Mouse (Mus musculus): ENCODE results near the gene Procr.
"Not testable (repeated sequence)": the region's sequence is repeated elsewhere in the genome, so short reads cannot be mapped to it uniquely, and the experiment has no call there.

Gene Procr

GRCm38 (mm10) chr2:155751014-155751786 lies at the start of gene Procr:
Gene Procr, plus strand, starts transcription at chr2:155751117.
- in situ Hi-C loops (cut with MboI, MseI): loop anchor here (5.0 to 25.0 kb wide), 2 partner anchors 79 to 239 kb away; partner anchors contain the start of genes Acss2 and Ggt7

- in situ Hi-C loops (cut with MboI, MseI): no loop called here
Measured at GRCm38 (mm10) chr2:155701399-155701919, 49.5 kb upstream of the Procr start.

GRCm38 (mm10) chr2:155703630-155704029 lies 47.3 kb upstream of the Procr start:
- in situ Hi-C loops (cut with MboI, MseI): no loop called here

- in situ Hi-C loops (cut with MboI, MseI): no loop called here
Measured at GRCm38 (mm10) chr2:155707251-155707650, 43.7 kb upstream of the Procr start.

GRCm38 (mm10) chr2:155710557-155710956 lies 40.4 kb upstream of the Procr start:
- in situ Hi-C loops (cut with MboI, MseI): loop anchor here (10.0 kb wide), 1 partner anchor 736 kb away; no protein-coding TSS in a partner anchor

- in situ Hi-C loops (cut with MboI, MseI): loop anchor here (5.0 to 10.0 kb wide), 2 partner anchors 743 to 940 kb away; no protein-coding TSS in a partner anchor
Measured at GRCm38 (mm10) chr2:155717082-155717990, 33.6 kb upstream of the Procr start.

- in situ Hi-C loops (cut with MboI, MseI): no loop called here
Measured at GRCm38 (mm10) chr2:155720585-155720984, 30.3 kb upstream of the Procr start.

GRCm38 (mm10) chr2:155724036-155724435 lies 26.9 kb upstream of the Procr start:
- in situ Hi-C loops (cut with MboI, MseI): no loop called here

- in situ Hi-C loops (cut with MboI, MseI): no loop called here
Measured at GRCm38 (mm10) chr2:155724526-155724925, 26.4 kb upstream of the Procr start.

GRCm38 (mm10) chr2:155726302-155726701 lies 24.6 kb upstream of the Procr start:
- in situ Hi-C loops (cut with MboI, MseI): no loop called here

GRCm38 (mm10) chr2:155727764-155728395 lies 23.0 kb upstream of the Procr start:
- in situ Hi-C loops (cut with MboI, MseI): no loop called here

- in situ Hi-C loops (cut with MboI, MseI): no loop called here
Measured at GRCm38 (mm10) chr2:155728742-155729141, 22.2 kb upstream of the Procr start.

- in situ Hi-C loops (cut with MboI, MseI): no loop called here
Measured at GRCm38 (mm10) chr2:155729158-155729645, 21.7 kb upstream of the Procr start, which contains the start of gene Edem2. Gene Edem2, minus strand, starts transcription at chr2:155729475.

GRCm38 (mm10) chr2:155735080-155735479 lies 15.8 kb upstream of the Procr start:
- in situ Hi-C loops (cut with MboI, MseI): no loop called here

- in situ Hi-C loops (cut with MboI, MseI): not testable (repeated sequence)
Measured at GRCm38 (mm10) chr2:155735766-155736165, 15.2 kb upstream of the Procr start, which contains the start of gene Gm17581. Gene Gm17581, minus strand, starts transcription at chr2:155735866.

- in situ Hi-C loops (cut with MboI, MseI): no loop called here
Measured at GRCm38 (mm10) chr2:155736936-155737335, 14.0 kb upstream of the Procr start.

GRCm38 (mm10) chr2:155737803-155738202 lies 13.1 kb upstream of the Procr start:
- in situ Hi-C loops (cut with MboI, MseI): no loop called here

GRCm38 (mm10) chr2:155742211-155742610 lies 8.7 kb upstream of the Procr start:
- in situ Hi-C loops (cut with MboI, MseI): no loop called here

GRCm38 (mm10) chr2:155742931-155743337 lies 8.0 kb upstream of the Procr start:
- in situ Hi-C loops (cut with MboI, MseI): no loop called here

GRCm38 (mm10) chr2:155743351-155743750 lies 7.6 kb upstream of the Procr start:
- in situ Hi-C loops (cut with MboI, MseI): no loop called here

- in situ Hi-C loops (cut with MboI, MseI): no loop called here
Measured at GRCm38 (mm10) chr2:155745487-155745886, 5.4 kb upstream of the Procr start.
